8 mouse cellular contexts compared by ENCODE assay signal in the genomic region with DNA sequence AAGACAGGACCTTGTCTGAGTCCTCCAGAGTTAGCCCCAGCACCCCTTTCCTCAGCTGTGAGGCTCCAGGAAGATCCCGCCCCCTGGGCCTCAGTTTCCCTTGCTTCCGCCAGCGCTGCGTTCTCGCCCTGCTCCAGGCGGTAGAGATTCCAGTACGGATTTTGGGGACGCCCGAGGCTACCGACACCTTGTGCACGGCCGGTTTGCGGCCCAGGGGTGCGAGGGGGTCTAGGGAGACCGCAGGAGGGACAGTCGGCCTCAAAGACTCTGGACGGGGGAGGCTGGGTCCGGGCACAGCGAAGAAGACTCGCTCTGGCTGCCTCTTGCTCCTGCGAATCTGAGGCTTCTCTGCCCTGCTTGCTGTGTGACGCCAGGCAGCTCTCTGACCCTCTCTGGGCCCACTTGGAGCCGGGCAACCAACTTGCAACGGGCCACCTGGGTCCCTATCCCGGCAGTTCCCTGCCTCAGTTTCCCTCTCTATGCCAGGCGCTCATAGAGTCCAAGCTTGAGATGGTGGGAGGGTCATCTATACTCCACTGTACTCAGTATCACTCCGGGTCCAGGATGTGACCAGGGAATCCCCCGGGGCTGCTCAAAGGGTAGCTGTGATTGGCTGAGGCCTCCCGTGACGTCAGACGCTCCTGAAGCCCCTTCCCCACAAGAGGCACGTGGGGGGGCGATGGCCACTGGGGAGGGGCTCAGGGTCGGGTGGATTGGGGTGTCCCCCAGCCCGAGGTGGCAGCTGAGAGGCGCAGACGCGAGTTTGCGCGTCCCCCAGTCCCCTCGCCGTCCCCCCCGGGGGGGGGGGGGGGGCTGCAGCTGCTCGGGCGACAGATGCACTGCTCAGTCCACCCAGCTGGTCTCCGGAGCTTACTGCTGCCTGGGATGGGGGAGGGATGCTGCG. TPM values are rescaled to one million over a fixed set of nuclear protein-coding genes. Genes with fewer than 3 reads are reported as not detected.
A peak's percentile ranks its signal among the peaks of the same experiment; 100 is the strongest.
DNase-seq lines count a peak whose midpoint lies in the region; ATAC-seq lines count a peak whose summit lies in the region.

No protein-coding gene starts in this region.

- no peak overlapping the region for H3K27ac ChIP-seq in limb, embryonic 11.5 days (replicated peaks; ENCODE audit: low read depth, low read length)
- peak overlapping the region; percentile 28; the same call in 1 of the 2 replicates for H3K27ac ChIP-seq in neural tube, embryonic 14.5 days (ENCODE audit: low read depth, low read length)

- ATAC-seq in granulocyte monocyte progenitor cell, adult 5-6 weeks (replicated peaks; ENCODE audit: poor library complexity, severe bottlenecking), result peak; percentile 45
- peak; percentile 44 for ATAC-seq in limb, embryonic 11.5 days (ENCODE audit: insufficient number of reproducible peaks, low FRiP score, low TSS enrichment, low read depth)
- ATAC-seq in neural tube, embryonic 14.5 days (ENCODE audit: low read depth), result peak; percentile 45
- ATAC-seq in inflammation-experienced regulatory T-cells, adult 6 months, result no peak

- H3K9ac ChIP-seq in limb, embryonic 11.5 days (ENCODE audit: low read length), result peak overlapping the region; percentile 1
- H3K9ac ChIP-seq in neural tube, embryonic 14.5 days (replicated peaks; ENCODE audit: low read depth, low read length), result peak overlapping the region; percentile 62

- H3K4me2 ChIP-seq in limb, embryonic 11.5 days (ENCODE audit: low read depth, severe bottlenecking), result peak overlapping the region; percentile 39
- H3K4me2 ChIP-seq in neural tube, embryonic 14.5 days (ENCODE audit: low read depth, low read length), result peak overlapping the region; percentile 67

- H3K4me3 ChIP-seq in limb, embryonic 11.5 days (ENCODE audit: low read depth, low read length), result peak overlapping the region; percentile 31
- peak overlapping the region; percentile 39 for H3K4me3 ChIP-seq in neural tube, embryonic 14.5 days (ENCODE audit: low read depth, low read length)

- no peaks in the 10 kb centered on the region for H3K9me3 ChIP-seq in limb, embryonic 11.5 days (ENCODE audit: control insufficient read depth, low read length)
- H3K9me3 ChIP-seq in neural tube, embryonic 14.5 days (ENCODE audit: control insufficient read depth, low read length), result no peaks in the 10 kb centered on the region

- WGBS in limb, embryonic 11.5 days, result under 1% methylated on average over 47 of the region's 47 CpGs
- under 1% methylated on average over 40 of the region's 47 CpGs for WGBS in neural tube, embryonic 14.5 days

- no peaks in the 10 kb centered on the region for H3K36me3 ChIP-seq in limb, embryonic 11.5 days (ENCODE audit: control insufficient read depth, insufficient read depth, low read length)
- no peaks in the 10 kb centered on the region for H3K36me3 ChIP-seq in neural tube, embryonic 14.5 days (ENCODE audit: control insufficient read depth, insufficient read depth, low read length)

- peaks cover 7% of the 10 kb centered on the region for H3K4me1 ChIP-seq in limb, embryonic 11.5 days (ENCODE audit: control insufficient read depth, insufficient read depth, low read length)
- peaks cover 28% of the 10 kb centered on the region for H3K4me1 ChIP-seq in neural tube, embryonic 14.5 days (ENCODE audit: control insufficient read depth, insufficient read depth, low read length)

- DNase-seq in left cerebral cortex, adult 18-20 months (ENCODE audit: low spot score in 2 of 2), result peak; percentile 73 to 77
- no peak for DNase-seq in left cerebral cortex, adult 11 months (ENCODE audit: low spot score)
- peak; percentile 81 to 82 for DNase-seq in cerebellum, postnatal 14 days
- peak; percentile 68 for DNase-seq in limb, embryonic 11.5 days (ENCODE audit: low spot score)
- DNase-seq in urinary bladder, postnatal 4 days (ENCODE audit: low spot score in 2 of 2), result no peak

- H3K27me3 ChIP-seq in limb, embryonic 11.5 days (ENCODE audit: control insufficient read depth, insufficient read depth, low read length), result peaks cover 73% of the 10 kb centered on the region
- peaks cover 5% of the 10 kb centered on the region; the same call in 1 of the 2 replicates for H3K27me3 ChIP-seq in neural tube, embryonic 14.5 days (ENCODE audit: control insufficient read depth, insufficient read depth, low read length)

RNA-seq across cellular contexts. Expression of gene Sema6b, which starts 1.8 kb away (rescaled TPM):
- 100 to 1,000 TPM; 116 to 117 TPM for total RNA-seq in left cerebral cortex, adult 18-20 months (2021)
- total RNA-seq in granulocyte monocyte progenitor cell, adult 5-6 weeks (2014; fragmentation: Nextera tagmentation), result 4.3 and 5.1 TPM in 2 replicates
- 6.0 and 7.7 TPM in 2 replicates for total RNA-seq in granulocyte monocyte progenitor cell, adult 5-6 weeks (2017)
- polyA plus RNA-seq in limb, embryonic 11.5 days (2014; fragmentation: Nextera tagmentation; extraction: Ambion mirVana), result 0.60 and 0.88 TPM in 2 replicates
- polyA plus RNA-seq in neural tube, embryonic 14.5 days (2014; fragmentation: Nextera tagmentation; extraction: Ambion mirVana), result 11.8 and 13.8 TPM in 2 replicates
- polyA plus RNA-seq in inflammation-experienced regulatory T-cells, adult 6 months (2017; shearing (Covaris generic)), result under 1 TPM in 1 of 3 experiments, not detected in 2; 0.13 TPM

RNA-seq across cellular contexts. Expression of gene Lrg1, which starts 20.2 kb away (rescaled TPM):
- 1 to 10 TPM; 1.8 to 3.6 TPM for total RNA-seq in left cerebral cortex, adult 18-20 months (2021)
- total RNA-seq in granulocyte monocyte progenitor cell, adult 5-6 weeks (2014; fragmentation: Nextera tagmentation), result 0.45 and 0.96 TPM in 2 replicates
- total RNA-seq in granulocyte monocyte progenitor cell, adult 5-6 weeks (2017), result 0.69 and 2.6 TPM in 2 replicates
- polyA plus RNA-seq in limb, embryonic 11.5 days (2014; fragmentation: Nextera tagmentation; extraction: Ambion mirVana), result 0.28 TPM in 1 of 2 replicates, not detected in the other
- 0.24 TPM in 2 replicates for polyA plus RNA-seq in neural tube, embryonic 14.5 days (2014; fragmentation: Nextera tagmentation; extraction: Ambion mirVana)
- not detected for polyA plus RNA-seq in inflammation-experienced regulatory T-cells, adult 6 months (2017; shearing (Covaris generic))

RNA-seq across cellular contexts. Expression of gene Tnfaip8l1, which starts 20.3 kb away (rescaled TPM):
- 1 to 10 TPM; 6.8 to 7.9 TPM for total RNA-seq in left cerebral cortex, adult 18-20 months (2021)
- 1.0 and 1.1 TPM in 2 replicates for total RNA-seq in granulocyte monocyte progenitor cell, adult 5-6 weeks (2014; fragmentation: Nextera tagmentation)
- 2.0 and 2.7 TPM in 2 replicates for total RNA-seq in granulocyte monocyte progenitor cell, adult 5-6 weeks (2017)
- 8.2 and 9.2 TPM in 2 replicates for polyA plus RNA-seq in limb, embryonic 11.5 days (2014; fragmentation: Nextera tagmentation; extraction: Ambion mirVana)
- 9.2 and 9.9 TPM in 2 replicates for polyA plus RNA-seq in neural tube, embryonic 14.5 days (2014; fragmentation: Nextera tagmentation; extraction: Ambion mirVana)
- 10 to 100 TPM; 29.8 to 39.7 (median 37.9) TPM for polyA plus RNA-seq in inflammation-experienced regulatory T-cells, adult 6 months (2017; shearing (Covaris generic))

RNA-seq across cellular contexts. Expression of gene Plin5, which starts 24.6 kb away (rescaled TPM):
- total RNA-seq in left cerebral cortex, adult 18-20 months (2021), result under 1 TPM; 0.37 to 0.60 TPM
- not detected in 2 replicates for total RNA-seq in granulocyte monocyte progenitor cell, adult 5-6 weeks (2014; fragmentation: Nextera tagmentation)
- 0.09 TPM in 1 of 2 replicates, not detected in the other for total RNA-seq in granulocyte monocyte progenitor cell, adult 5-6 weeks (2017)
- polyA plus RNA-seq in limb, embryonic 11.5 days (2014; fragmentation: Nextera tagmentation; extraction: Ambion mirVana), result 0.16 and 0.43 TPM in 2 replicates
- 0.95 and 1.9 TPM in 2 replicates for polyA plus RNA-seq in neural tube, embryonic 14.5 days (2014; fragmentation: Nextera tagmentation; extraction: Ambion mirVana)
- under 1 TPM in 1 of 3 experiments, not detected in 2; 0.16 TPM for polyA plus RNA-seq in inflammation-experienced regulatory T-cells, adult 6 months (2017; shearing (Covaris generic))

RNA-seq across cellular contexts. Expression of gene Plin4, which starts 32.4 kb away (rescaled TPM):
- 1 to 10 TPM; 2.6 to 3.4 TPM for total RNA-seq in left cerebral cortex, adult 18-20 months (2021)
- total RNA-seq in granulocyte monocyte progenitor cell, adult 5-6 weeks (2014; fragmentation: Nextera tagmentation), result not detected in 2 replicates
- not detected in 2 replicates for total RNA-seq in granulocyte monocyte progenitor cell, adult 5-6 weeks (2017)
- polyA plus RNA-seq in limb, embryonic 11.5 days (2014; fragmentation: Nextera tagmentation; extraction: Ambion mirVana), result 0.09 TPM in 1 of 2 replicates, not detected in the other
- 0.19 and 0.28 TPM in 2 replicates for polyA plus RNA-seq in neural tube, embryonic 14.5 days (2014; fragmentation: Nextera tagmentation; extraction: Ambion mirVana)
- under 1 TPM in 1 of 3 experiments, not detected in 2; 0.09 TPM for polyA plus RNA-seq in inflammation-experienced regulatory T-cells, adult 6 months (2017; shearing (Covaris generic))

Comparison
In these comparisons a context has a peak if more than half of its experiments do, and no peak if none do; other contexts are left out.
1. DNase-seq: peak in left cerebral cortex, adult 18-20 months (2 of 2), cerebellum, postnatal 14 days (2 of 2) and limb, embryonic 11.5 days (single experiment); none in left cerebral cortex, adult 11 months (single experiment) and urinary bladder, postnatal 4 days (0 of 2).